18 mouse cellular contexts compared by ENCODE assay signal in the genomic region with DNA sequence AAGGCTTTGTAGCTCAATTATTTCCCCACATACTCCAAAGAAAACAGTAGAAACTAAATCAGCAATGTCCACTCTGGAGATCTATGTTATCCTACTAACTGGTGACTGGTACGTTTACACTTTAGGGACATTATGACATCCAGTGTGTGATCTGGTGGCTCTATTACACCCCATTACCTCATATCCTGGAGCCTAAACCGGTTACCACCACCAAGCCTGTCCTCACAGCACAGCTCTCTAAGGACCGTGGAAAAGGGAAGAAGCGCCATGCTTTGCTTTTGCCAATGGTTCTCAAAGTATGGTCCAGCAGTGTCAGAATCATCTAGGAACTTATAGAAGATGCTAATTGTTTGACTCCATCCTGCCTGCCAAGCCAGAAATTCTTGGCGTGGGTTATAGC. TPM values are rescaled to one million over a fixed set of nuclear protein-coding genes. Genes with fewer than 3 reads are reported as not detected.
A peak's percentile ranks its signal among the peaks of the same experiment; 100 is the strongest.
DNase-seq lines count a peak whose midpoint lies in the region; ATAC-seq and TF ChIP-seq lines count a peak whose summit lies in the region.
"Had no signal": no experiment of that assay in that cellular context is flagged by ENCODE, and none has a peak within 500 bp of the region (broad histone marks: within the 10 kb centered on the region; RNA-seq: fewer than 3 reads in every experiment).

No protein-coding gene starts in this region.

- H3K27ac ChIP-seq in midbrain, postnatal 0 days (ENCODE audit: low read depth, low read length), result no peak overlapping the region
- no peak overlapping the region for H3K27ac ChIP-seq in midbrain, embryonic 13.5 days
- H3K27ac ChIP-seq: embryonic facial prominence, embryonic 12.5 days; embryonic facial prominence, embryonic 15.5 days; heart, adult 2 months; hindbrain, embryonic 12.5 days; hindbrain, embryonic 15.5 days had no signal

- H3K4me1 ChIP-seq in midbrain, postnatal 0 days (ENCODE audit: insufficient read depth, low read length), result no peaks in the 10 kb centered on the region
- no peaks in the 10 kb centered on the region for H3K4me1 ChIP-seq in midbrain, embryonic 13.5 days (replicated peaks)
- H3K4me1 ChIP-seq: embryonic facial prominence, embryonic 12.5 days; embryonic facial prominence, embryonic 15.5 days; hindbrain, embryonic 12.5 days; hindbrain, embryonic 15.5 days had no signal

- no peaks in the 10 kb centered on the region for H3K27me3 ChIP-seq in midbrain, postnatal 0 days (ENCODE audit: insufficient read depth, low read length)
- H3K27me3 ChIP-seq in midbrain, embryonic 13.5 days, result no peaks in the 10 kb centered on the region
- H3K27me3 ChIP-seq: embryonic facial prominence, embryonic 12.5 days; hindbrain, embryonic 15.5 days had no signal

- H3K9ac ChIP-seq in midbrain, postnatal 0 days (replicated peaks; ENCODE audit: low read length, poor library complexity, severe bottlenecking), result no peak overlapping the region
- no peak overlapping the region for H3K9ac ChIP-seq in midbrain, embryonic 13.5 days (replicated peaks)
- H3K9ac ChIP-seq: embryonic facial prominence, embryonic 12.5 days; embryonic facial prominence, embryonic 15.5 days; forebrain, postnatal 0 days; hindbrain, embryonic 12.5 days; hindbrain, embryonic 15.5 days had no signal

- 75% methylated on average over 5 of the region's 5 CpGs for WGBS in midbrain, postnatal 0 days
- 80% methylated on average over 5 of the region's 5 CpGs for WGBS in midbrain, embryonic 13.5 days

- peak; percentile 6 for DNase-seq in left cerebral cortex, postnatal 4 days
- no peak for DNase-seq in left cerebral cortex, adult 11 months (ENCODE audit: low spot score)
- DNase-seq in midbrain, postnatal 0 days (ENCODE audit: low spot score), result peak; percentile 1
- DNase-seq in frontal cortex, postnatal 25 days (ENCODE audit: low spot score in 2 of 2), result no peak
- DNase-seq: adrenal gland, adult 8-10 months; gastrocnemius, postnatal 25 days had no signal

- no peak overlapping the region for H3K4me3 ChIP-seq in midbrain, postnatal 0 days (ENCODE audit: low read depth, low read length)
- no peak overlapping the region for H3K4me3 ChIP-seq in midbrain, embryonic 13.5 days (replicated peaks)
- H3K4me3 ChIP-seq: embryonic facial prominence, embryonic 12.5 days; embryonic facial prominence, embryonic 15.5 days; heart, adult 2 months; hindbrain, embryonic 12.5 days; hindbrain, embryonic 15.5 days had no signal

- H3K9me3 ChIP-seq in midbrain, postnatal 0 days (ENCODE audit: low read length), result no peaks in the 10 kb centered on the region
- H3K9me3 ChIP-seq in midbrain, embryonic 13.5 days, result no peaks in the 10 kb centered on the region
- H3K9me3 ChIP-seq: embryonic facial prominence, embryonic 12.5 days; embryonic facial prominence, embryonic 15.5 days; hindbrain, embryonic 12.5 days; hindbrain, embryonic 15.5 days had no signal

- no peaks in the 10 kb centered on the region for H3K36me3 ChIP-seq in midbrain, postnatal 0 days (ENCODE audit: insufficient read depth, low read length)
- no peaks in the 10 kb centered on the region for H3K36me3 ChIP-seq in midbrain, embryonic 13.5 days
- H3K36me3 ChIP-seq: embryonic facial prominence, embryonic 12.5 days; embryonic facial prominence, embryonic 15.5 days; hindbrain, embryonic 12.5 days; hindbrain, embryonic 15.5 days had no signal

- no peak for TF ChIP-seq CTCF in midbrain, postnatal 0 days (IDR thresholded peaks at IDR 0.05)

- intact Hi-C loops in left cerebral cortex, postnatal 4 days (cut with DNase I), result no loop called here

- no peak for ATAC-seq in midbrain, postnatal 0 days (ENCODE audit: low FRiP score)
- ATAC-seq in midbrain, embryonic 13.5 days, result no peak
- peak; percentile 35; the same call in 1 of the 2 replicates for ATAC-seq in megakaryocyte, adult 5-6 weeks (ENCODE audit: poor library complexity, severe bottlenecking)
- ATAC-seq: forebrain, embryonic 14.5 days had no signal

- H3K4me2 ChIP-seq in midbrain, postnatal 0 days (ENCODE audit: low read depth, low read length, poor library complexity, severe bottlenecking), result no peak overlapping the region
- no peak overlapping the region for H3K4me2 ChIP-seq in midbrain, embryonic 13.5 days (replicated peaks)
- H3K4me2 ChIP-seq: embryonic facial prominence, embryonic 12.5 days; embryonic facial prominence, embryonic 15.5 days; heart, embryonic 11.5 days; hindbrain, embryonic 12.5 days; hindbrain, embryonic 15.5 days had no signal

RNA-seq across cellular contexts. Expression of a gene that starts 34.6 kb away (rescaled TPM):
- under 1 TPM; 0.14 to 0.20 TPM for total RNA-seq in left cerebral cortex, postnatal 4 days (2021)
- total RNA-seq in midbrain, postnatal 0 days (2014; rRNA removed), result 0.11 TPM in 1 of 2 replicates, not detected in the other
- polyA plus RNA-seq in midbrain, postnatal 0 days (2015; fragmentation: Nextera tagmentation; extraction: Ambion mirVana), result 0.19 and 0.43 TPM in 2 replicates
- polyA plus RNA-seq in midbrain, embryonic 13.5 days (2015; fragmentation: Nextera tagmentation; extraction: Ambion mirVana), result 0.15 and 0.39 TPM in 2 replicates
- 0.22 TPM in 1 of 2 replicates, not detected in the other for total RNA-seq in megakaryocyte, adult 5-6 weeks (2015)
- total RNA-seq in megakaryocyte, adult 5-6 weeks (2017), result 0.26 TPM in 1 of 2 replicates, not detected in the other
- total RNA-seq: adrenal gland, postnatal 25 days; gastrocnemius, adult 8-10 months; gastrocnemius, postnatal 25 days; heart, adult 2 months had no signal

Comparison
In these comparisons a context has a peak if more than half of its experiments do, and no peak if none do; other contexts are left out.
1. DNase-seq: peak in left cerebral cortex, postnatal 4 days (single experiment) and midbrain, postnatal 0 days (single experiment); none in left cerebral cortex, adult 11 months (single experiment) and frontal cortex, postnatal 25 days (0 of 2).